Mouse (Mus musculus): ENCODE measurements around the gene Btbd2. TPM values are rescaled to one million over a fixed set of nuclear protein-coding genes. Genes with fewer than 3 reads are reported as not detected.

Btbd2 gene
- total RNA-seq (2021) = 10 to 100 TPM; 80.9 to 83.2 TPM

DNA sequence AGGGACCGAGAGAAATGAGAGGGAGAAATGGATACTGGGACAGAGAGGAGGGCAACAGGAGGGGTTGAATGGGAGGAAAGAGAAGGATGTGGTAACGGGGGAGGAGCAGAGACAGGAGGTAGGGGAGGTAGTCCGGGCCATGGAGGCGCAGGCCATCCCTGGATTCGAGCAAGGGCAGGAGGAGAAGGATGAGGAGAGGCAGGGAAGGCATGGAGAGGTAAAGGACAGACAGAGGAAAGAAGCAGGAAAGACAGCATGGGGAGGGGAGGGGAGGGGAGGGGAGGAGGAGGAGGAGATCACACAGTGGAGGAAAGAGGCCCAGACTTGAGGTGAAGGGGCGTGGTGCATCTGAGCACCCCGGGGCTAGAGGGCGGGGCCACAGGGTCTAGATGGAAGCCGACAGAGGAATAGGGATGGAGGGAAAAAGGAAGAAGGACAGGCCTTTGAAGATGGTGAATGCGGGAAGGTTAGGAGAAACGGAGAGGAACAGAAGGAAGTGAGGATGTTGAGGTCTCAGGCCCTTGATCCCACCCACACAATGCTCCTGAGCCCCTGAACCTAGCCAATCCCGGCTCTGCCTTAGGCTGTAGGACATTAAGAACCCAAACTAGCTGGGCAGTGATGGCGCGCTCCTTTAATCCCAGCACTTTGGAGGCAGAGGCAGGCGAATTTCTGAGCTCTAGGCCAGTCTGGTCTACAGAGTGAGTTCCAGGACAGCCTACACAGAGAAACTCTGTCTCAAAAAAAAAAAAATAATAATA, at the start of gene Btbd2:
Gene Btbd2, minus strand, starts transcription at position 209 of the 761 bp plus-strand sequence.
- intact Hi-C loops (cut with DNase I) = no loop called here
- no peak for DNase-seq

- intact Hi-C loops (cut with DNase I) = loop anchor here (5.0 kb wide), 1 partner anchor 82 kb away; no protein-coding TSS in a partner anchor
Measured at GRCm38 (mm10) chr10:80705479-80705878, 48.6 kb upstream of the Btbd2 start.

DNA sequence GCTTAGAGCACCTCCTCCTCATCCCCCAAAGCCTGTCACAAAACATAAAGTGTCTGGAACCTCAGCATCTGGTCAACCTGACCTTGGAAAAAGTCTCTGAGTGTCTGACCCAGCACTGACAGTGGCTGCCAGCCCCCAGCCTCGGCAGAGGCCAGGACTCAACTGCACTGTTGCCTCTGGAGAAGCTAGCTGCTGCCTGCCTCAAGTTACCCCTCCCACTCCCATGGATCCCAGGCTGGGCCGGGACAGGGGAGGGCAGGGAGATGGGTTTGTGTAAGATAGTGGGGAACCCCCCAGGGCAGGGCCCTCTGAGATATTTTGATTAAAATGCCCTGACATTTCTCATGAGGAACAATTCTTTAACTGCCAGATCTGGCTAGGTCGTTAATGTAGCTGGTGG, 48.2 kb upstream of the Btbd2 start:
- intact Hi-C loops (cut with DNase I) = loop anchor here (5.0 kb wide), 1 partner anchor 82 kb away; no protein-coding TSS in a partner anchor
- no peak for DNase-seq

More at GRCm38 (mm10) chr10:80705479-80705878, 48.6 kb upstream of the Btbd2 start:
- no peak for DNase-seq

DNA sequence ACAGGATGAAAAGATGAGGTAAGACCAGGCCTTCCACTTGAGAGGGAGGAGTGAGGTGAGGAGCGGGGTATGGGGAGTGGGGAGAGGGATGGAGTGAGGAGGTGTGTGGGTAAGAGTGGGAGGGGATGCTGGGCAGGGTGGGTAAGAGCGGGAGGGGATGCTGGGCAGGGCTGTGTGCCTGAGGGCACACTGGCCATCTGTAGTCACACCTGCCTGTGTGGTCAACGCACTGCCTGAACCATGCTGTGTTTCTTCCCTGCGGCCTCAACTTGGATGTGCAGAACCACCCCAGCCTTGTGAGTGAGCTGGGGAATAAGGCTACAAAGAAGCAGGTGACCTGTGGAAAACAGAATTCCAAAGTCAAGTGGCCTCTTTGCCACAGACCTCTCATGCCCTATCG, 47.5 kb upstream of the Btbd2 start:
- DNase-seq = no peak
- intact Hi-C loops (cut with DNase I) = no loop called here

DNA sequence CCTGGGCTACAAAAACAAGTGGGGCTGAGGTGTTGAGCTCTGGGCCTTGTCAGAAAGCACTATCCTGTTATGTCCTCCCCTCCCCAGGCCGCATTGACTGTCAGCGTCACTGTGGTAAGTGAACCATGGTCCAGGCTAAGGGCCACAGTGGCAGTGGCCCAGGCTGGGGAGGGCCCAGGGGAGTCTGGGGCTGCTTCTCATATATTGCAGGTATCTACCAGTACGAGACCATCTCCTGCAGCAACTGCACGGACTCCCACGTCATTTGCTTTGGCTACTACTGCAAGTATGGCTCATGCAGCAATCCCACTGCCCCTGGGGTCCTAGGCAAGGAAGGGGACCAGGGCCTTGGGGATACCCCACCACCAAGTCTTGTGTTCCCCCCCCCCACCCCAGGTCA, 46.8 kb upstream of the Btbd2 start:
- intact Hi-C loops (cut with DNase I) = no loop called here
- DNase-seq = no peak

- intact Hi-C loops (cut with DNase I) = no loop called here
- DNase-seq = peak; percentile 96
Measured at GRCm38 (mm10) chr10:80702536-80703390, 45.9 kb upstream of the Btbd2 start.

GRCm38 (mm10) chr10:80701721-80702535, 45.1 kb upstream of the Btbd2 start, which contains the start of the genes Mob3a and Izumo4:
Mob3a (minus strand) TSS chr10:80701977.
Izumo4 (plus strand) TSS chr10:80702184.
- peak; percentile 99 for DNase-seq
- intact Hi-C loops (cut with DNase I) = no loop called here

GRCm38 (mm10) chr10:80700732-80701131, 43.9 kb upstream of the Btbd2 start:
- intact Hi-C loops (cut with DNase I) = no loop called here
- no peak for DNase-seq

DNA sequence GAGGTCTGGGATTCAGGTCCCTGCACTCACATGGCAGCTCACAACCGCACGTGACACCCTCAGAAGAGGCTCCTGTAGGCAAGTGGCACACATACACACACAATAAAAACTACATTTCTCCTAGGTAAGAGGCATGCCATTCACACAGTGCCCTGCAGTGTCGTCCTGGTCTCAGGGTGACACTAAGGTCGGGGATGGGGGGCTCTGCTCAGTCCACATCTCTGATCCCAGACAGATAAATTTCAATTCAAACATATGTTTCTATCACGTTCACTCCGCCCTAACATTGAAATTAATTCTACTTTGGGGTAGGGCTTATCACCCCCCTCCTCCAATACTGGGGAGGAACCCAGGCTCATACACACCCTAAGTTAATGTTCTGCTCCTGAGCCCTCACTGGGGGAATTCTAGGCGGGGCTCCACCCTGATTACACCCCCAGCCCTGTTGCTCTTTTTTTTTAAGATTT, 43.2 kb upstream of the Btbd2 start:
- intact Hi-C loops (cut with DNase I) = no loop called here
- no peak for DNase-seq

GRCm38 (mm10) chr10:80698605-80699004, 41.7 kb upstream of the Btbd2 start:
- DNase-seq = no peak
- intact Hi-C loops (cut with DNase I) = no loop called here

DNA sequence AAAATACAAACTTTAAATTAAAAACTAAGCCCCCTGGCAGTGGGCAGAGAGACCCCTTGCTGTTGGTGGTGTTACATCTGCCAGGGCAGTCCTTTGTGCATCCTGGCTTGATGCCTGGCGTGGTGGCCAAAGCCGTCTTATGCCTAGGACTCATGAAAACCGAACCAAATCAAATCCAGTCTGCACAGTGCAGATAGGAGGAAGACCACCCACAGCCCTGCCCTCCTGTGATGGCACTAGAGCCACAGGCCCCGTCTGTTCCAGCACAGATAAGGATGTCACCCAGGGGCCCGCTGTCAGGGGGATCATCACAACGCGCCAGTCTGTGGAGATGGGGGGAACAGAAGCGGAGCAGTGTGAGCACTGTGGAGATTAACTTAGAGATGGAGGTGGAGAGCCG, 40.9 kb upstream of the Btbd2 start:
- DNase-seq = peak; percentile 61
- intact Hi-C loops (cut with DNase I) = no loop called here

DNA sequence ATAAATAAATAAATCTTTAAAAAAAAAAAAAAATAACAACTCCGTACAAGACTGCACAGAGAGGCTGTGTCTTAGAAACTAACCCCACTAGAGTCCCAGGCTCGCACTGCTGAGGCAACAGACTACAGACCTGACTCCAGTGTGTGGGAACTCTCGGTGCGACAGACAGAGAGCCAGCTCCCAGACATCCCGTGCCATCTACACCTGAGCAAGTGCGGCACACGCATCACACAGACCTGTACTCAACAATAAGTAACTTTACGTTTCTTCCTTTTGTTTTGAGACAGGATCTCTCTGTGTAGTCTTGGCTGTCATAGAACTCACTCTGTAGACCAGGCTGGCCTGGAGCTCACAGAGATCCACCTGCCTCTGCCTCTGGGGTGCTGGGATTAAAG, 40.5 kb upstream of the Btbd2 start:
- intact Hi-C loops (cut with DNase I) = no loop called here
- no peak for DNase-seq

- intact Hi-C loops (cut with DNase I) = no loop called here
- no peak for DNase-seq
Measured at GRCm38 (mm10) chr10:80696502-80697392, 39.9 kb upstream of the Btbd2 start.

DNA sequence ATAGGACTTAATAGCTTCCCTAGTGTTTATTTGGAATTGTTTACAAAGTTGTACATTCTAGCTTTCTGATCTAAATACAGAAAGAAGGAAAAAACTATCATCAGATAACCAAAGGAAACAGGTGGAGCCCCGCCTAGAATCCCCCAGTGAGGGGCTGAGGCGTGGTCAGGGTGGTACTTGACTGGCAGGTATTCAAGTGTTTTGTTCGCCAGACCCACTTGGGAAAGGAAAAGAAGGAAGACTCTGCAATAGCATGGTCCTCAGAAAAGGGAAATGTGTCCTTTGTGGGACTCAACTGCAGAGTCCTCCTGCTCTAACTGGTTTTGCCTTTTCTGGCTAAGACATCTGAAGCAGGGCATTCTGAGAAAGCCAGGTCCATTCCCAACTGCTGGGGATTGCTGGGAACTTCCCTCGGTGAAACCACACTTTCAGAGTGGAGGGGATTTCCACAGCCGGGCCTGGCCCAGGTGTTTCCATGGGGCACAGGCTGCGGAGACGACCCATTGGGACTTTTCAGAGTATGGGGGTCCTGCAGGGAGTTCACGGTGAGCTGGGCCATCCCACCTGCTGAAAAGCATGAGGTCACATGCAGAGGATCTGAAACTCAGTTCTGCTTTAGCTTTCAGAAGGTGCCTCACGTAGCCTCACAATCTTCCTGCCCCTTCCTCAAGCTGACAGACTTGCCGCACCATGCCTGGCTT, 39.1 kb upstream of the Btbd2 start:
- DNase-seq = no peak
- intact Hi-C loops (cut with DNase I) = no loop called here

GRCm38 (mm10) chr10:80695186-80695585, 38.3 kb upstream of the Btbd2 start:
- DNase-seq = no peak
- intact Hi-C loops (cut with DNase I) = no loop called here

GRCm38 (mm10) chr10:80694159-80694938, 37.5 kb upstream of the Btbd2 start:
- no peak for DNase-seq
- intact Hi-C loops (cut with DNase I) = no loop called here

DNA sequence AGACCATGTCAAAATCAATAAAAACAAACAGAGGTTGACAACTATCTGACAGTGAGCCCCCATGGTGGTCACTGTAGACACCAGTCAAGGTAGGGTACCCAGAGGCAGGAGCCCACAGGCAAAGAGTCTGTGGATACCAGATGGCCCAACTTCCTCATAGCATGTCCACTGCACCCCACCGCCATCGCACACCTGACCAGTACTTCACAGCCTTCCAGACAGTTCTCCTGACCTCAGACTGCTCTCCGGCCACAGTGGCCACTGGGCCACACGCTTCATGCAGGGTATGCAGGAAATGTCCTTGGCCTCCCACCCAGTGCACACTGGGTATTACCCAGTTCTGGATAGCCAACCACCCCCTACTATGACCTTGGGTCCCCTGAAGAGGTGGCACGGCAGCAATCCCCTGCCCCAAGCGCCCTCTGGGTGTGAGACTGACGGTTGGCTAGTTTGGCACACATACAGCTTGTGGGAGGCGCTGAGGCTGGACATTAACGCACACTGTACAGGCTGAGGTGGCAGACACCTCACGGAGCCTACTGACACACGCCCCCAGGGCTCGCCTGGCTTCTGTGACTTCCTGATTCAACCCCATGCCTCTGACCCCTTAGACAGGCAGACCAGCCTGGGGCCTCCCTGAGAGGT, 36.7 kb upstream of the Btbd2 start:
- no peak for DNase-seq
- intact Hi-C loops (cut with DNase I) = no loop called here
